Mouse (Mus musculus) left cerebral cortex, postnatal 36 days (tissue): ENCODE results near the gene Rhox2b. TPM values are rescaled to one million over a fixed set of nuclear protein-coding genes. Genes with fewer than 3 reads are reported as not detected.
"Not testable (repeated sequence)": the region's sequence is repeated elsewhere in the genome, so short reads cannot be mapped to it uniquely, and the experiment has no call there.

Experiments used
- DNase-seq, 2 experiments: peaks; one replicate each; pipeline ENCODE4 v3.0.0; 2021 to 2022; ENCODE audit warnings: low spot score in 2 of 2, mixed read lengths in 1 of 2
- intact Hi-C: fragments of 180-260 bp; cut with DNase I; formaldehyde crosslinking; loops from one replicate; pipeline ENCODE4 v1.15.1; 2025
- total RNA-seq, 2 experiments: library from RNA; stranded (reverse); gene quantifications; 2 replicates each; pipeline ENCODE4 v1.2.3; 2021

Rhox2b gene
- total RNA-seq: not detected

DNA sequence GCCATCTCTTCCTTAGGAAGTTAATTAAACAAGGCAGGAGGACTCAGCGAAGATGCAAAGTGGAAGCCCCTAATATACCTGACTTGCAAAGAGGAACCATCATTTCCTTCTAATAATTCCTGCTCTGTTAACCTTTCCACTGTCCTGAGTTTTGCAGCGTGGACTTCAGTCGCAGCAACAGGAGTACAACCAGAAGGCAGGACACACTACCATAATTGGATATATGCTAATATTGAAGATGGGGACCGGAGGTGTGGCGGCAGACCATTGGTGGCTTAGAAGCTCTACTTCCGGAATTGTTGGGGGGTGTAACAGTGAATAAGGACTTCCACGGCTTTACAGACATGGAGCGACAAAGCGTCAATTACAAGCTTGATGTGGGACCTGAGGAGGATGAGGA is at the start of gene Rhox2b:
Rhox2b (plus strand) TSS at position 301 of the 400 bp plus-strand sequence.
- DNase-seq, intact Hi-C loops: not testable (repeated sequence)

DNA sequence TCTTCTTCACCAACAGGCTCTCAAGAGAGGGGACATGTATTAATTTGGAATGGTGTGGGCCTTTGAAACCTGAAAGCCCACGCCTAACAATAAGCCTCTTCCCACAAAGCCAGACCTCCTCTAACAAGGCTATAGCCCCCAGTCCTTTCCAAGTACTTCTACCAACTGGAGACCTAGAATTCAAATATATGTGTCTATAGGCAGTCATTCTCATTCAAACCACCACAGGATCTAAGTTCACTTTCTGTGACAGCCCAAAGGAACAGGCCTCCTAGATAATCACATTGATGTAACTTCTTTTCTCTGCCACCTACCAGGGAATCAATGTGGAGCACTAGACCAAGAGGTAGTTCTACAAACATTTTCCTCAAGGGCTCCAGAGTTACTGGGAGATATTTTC is 32.1 kb upstream of the Rhox2b start, which contains the start of gene Rhox3a2:
Rhox3a2 (plus strand) TSS at position 301 of the 400 bp plus-strand sequence.
- DNase-seq, intact Hi-C loops: not testable (repeated sequence)

DNA sequence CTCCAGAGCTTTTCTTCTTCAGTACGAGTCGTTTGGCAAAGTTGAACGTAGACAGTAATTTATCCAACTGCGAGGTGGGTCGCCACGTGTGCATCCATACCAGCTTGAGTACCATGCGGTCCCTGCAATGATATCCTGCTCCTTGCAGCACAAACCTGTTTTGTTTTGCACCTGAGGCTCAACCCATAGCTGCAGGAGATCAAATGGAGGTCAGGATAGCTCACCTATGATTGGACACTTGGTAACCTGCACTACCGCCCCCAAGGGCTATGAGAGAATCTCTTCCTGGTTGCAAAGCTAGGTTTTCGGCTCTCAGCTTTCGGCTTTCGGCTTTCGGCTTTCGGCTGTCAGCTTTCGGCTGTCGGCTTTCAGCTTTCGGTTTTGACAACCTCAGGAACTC is 21.3 kb upstream of the Rhox2b start, which contains the start of gene Rhox4a2:
Rhox4a2 (plus strand) TSS at position 301 of the 400 bp plus-strand sequence.
- not testable (repeated sequence) for DNase-seq

DNA sequence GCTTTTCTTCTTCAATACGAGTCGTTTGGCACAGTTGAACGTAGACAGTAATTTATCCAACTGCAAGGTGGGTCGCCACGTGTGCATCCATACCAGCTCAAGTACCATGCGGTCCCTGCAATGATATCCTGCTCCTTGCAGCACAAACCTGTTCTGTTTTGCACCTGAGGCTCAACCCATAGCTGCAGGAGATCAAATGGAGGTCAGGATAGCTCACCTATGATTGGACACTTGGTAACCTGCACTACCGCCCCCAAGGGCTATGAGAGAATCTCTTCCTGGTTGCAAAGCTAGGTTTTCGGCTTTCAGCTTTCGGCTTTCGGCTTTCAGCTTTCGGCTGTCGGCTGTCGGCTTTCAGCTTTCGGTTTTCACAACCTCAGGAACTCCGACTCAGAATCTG is 20.3 kb downstream of the Rhox2b start, which contains the start of gene Rhox4b:
Rhox4b (plus strand) TSS at position 301 of the 400 bp plus-strand sequence.
- DNase-seq, intact Hi-C loops: not testable (repeated sequence)

More for the DNA sequence above, 21.3 kb upstream of the Rhox2b start, which contains the start of gene Rhox4a2:
- intact Hi-C loops: not testable (repeated sequence)

DNA sequence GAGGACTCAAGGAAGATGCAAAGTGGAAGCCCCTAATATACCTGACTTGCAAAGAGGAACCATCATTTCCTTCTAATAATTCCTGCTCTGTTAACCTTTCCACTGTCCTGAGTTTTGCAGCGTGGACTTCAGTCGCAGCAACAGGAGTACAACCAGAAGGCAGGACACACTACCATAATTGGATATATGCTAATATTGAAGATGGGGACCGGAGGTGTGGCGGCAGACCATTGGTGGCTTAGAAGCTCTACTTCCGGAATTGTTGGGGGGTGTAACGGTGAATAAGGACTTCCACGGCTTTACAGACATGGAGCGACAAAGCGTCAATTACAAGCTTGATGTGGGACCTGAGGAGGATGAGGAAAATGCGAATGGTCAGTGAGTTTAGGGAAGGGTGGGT is 41.5 kb downstream of the Rhox2b start, which contains the start of gene Rhox2c:
Rhox2c (plus strand) TSS at position 301 of the 400 bp plus-strand sequence.
- intact Hi-C loops, DNase-seq: not testable (repeated sequence)

DNA sequence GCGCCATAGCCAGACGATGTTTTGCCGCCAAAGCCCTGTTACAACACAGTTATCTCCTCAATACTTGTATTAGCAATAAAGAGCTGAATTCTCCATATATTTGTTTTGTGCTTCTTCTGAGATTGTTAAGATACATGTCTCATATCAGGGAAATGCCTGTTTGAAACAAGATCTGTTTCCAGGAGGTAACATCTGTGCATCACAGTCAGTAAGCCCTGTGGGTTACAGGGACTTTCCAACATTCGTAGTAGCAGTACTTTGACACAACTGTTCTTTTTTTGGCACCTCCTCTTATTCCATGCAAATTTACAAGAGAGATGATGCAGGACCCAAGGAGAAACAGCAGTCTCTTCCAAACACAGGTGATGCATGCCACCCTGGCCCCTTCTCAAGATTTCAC is 46.4 kb downstream of the Rhox2b start, which contains the start of gene Rhox3c:
Rhox3c (plus strand) TSS at position 301 of the 400 bp plus-strand sequence.
- DNase-seq, intact Hi-C loops: not testable (repeated sequence)

Other genes with a start within 250 kb of the Rhox2b start
- not detected for gene Akap14, start 243.2 kb upstream of the Rhox2b start, total RNA-seq
- 100 to 1,000 TPM; 191 to 222 TPM for gene Ndufa1, start 220.9 kb upstream of the Rhox2b start, total RNA-seq
- gene Rnf113a1, start 220.8 kb upstream of the Rhox2b start, total RNA-seq: 1 to 10 TPM; 7.5 to 7.6 TPM
- gene Gm9, start 201.0 kb upstream of the Rhox2b start, total RNA-seq: not detected
- gene Rhox1, start 189.8 kb upstream of the Rhox2b start, total RNA-seq: not detected
- gene Rhox2a, start 167.1 kb upstream of the Rhox2b start, total RNA-seq: not detected
- gene Rhox3a, start 162.1 kb upstream of the Rhox2b start, total RNA-seq: not detected
- gene Rhox4a, start 146.7 kb upstream of the Rhox2b start, total RNA-seq: not detected
- not detected for gene Rhox3a2, start 32.0 kb upstream of the Rhox2b start, total RNA-seq
- not detected for gene Rhox4a2, start 21.2 kb upstream of the Rhox2b start, total RNA-seq
- gene Rhox4b, start 20.4 kb downstream of the Rhox2b start, total RNA-seq: not detected
- not detected for gene Rhox2c, start 41.6 kb downstream of the Rhox2b start, total RNA-seq
- gene Rhox3c, start 46.5 kb downstream of the Rhox2b start, total RNA-seq: not detected
- not detected for gene Rhox4c, start 68.3 kb downstream of the Rhox2b start, total RNA-seq
- gene Rhox2d, start 81.4 kb downstream of the Rhox2b start, total RNA-seq: not detected
- not detected for gene Rhox4d, start 102.3 kb downstream of the Rhox2b start, total RNA-seq
- not detected for gene Rhox2e, start 118.4 kb downstream of the Rhox2b start, total RNA-seq
- not detected for gene Rhox3e, start 130.0 kb downstream of the Rhox2b start, total RNA-seq
- gene Rhox4e, start 145.3 kb downstream of the Rhox2b start, total RNA-seq: not detected
- gene Rhox2f, start 159.3 kb downstream of the Rhox2b start, total RNA-seq: not detected
- not detected for gene Rhox3f, start 168.9 kb downstream of the Rhox2b start, total RNA-seq
- not detected for gene Rhox4f, start 195.6 kb downstream of the Rhox2b start, total RNA-seq
- not detected for gene Rhox3g, start 216.5 kb downstream of the Rhox2b start, total RNA-seq
- gene Rhox2g, start 231.4 kb downstream of the Rhox2b start, total RNA-seq: not detected
- gene Rhox4g, start 239.3 kb downstream of the Rhox2b start, total RNA-seq: not detected